In genomic region chr12:69474916-69475661, GRCm38 (mm10) we compare ENCODE assay signal across 8 mouse cellular contexts.
DNase-seq lines count a peak whose midpoint lies in the region; ATAC-seq and TF ChIP-seq lines count a peak whose summit lies in the region.

No protein-coding gene starts in this region.

- peaks cover 21% of the 10 kb centered on the region; the same call in 1 of the 2 replicates for H3K4me1 ChIP-seq in kidney, postnatal 0 days (replicated peaks; ENCODE audit: insufficient read depth, low read length)
- H3K4me1 ChIP-seq in forebrain, embryonic 11.5 days (replicated peaks; ENCODE audit: control insufficient read depth, insufficient read depth, low read length): peaks cover 3% of the 10 kb centered on the region; the same call in 1 of the 2 replicates

- no peak overlapping the region for H3K9ac ChIP-seq in kidney, postnatal 0 days (ENCODE audit: low read depth, low read length)
- H3K9ac ChIP-seq in forebrain, embryonic 11.5 days (ENCODE audit: low read length): no peak overlapping the region; the same call in 1 of the 2 replicates

- WGBS in kidney, postnatal 0 days: 52% methylated on average over 17 of the region's 17 CpGs
- 61% methylated on average over 17 of the region's 17 CpGs for WGBS in forebrain, embryonic 11.5 days

- no peaks in the 10 kb centered on the region for H3K27me3 ChIP-seq in kidney, postnatal 0 days (ENCODE audit: insufficient read depth, low read length)
- no peaks in the 10 kb centered on the region for H3K27me3 ChIP-seq in forebrain, embryonic 11.5 days (ENCODE audit: control insufficient read depth, insufficient read depth, low read length)

- no peaks in the 10 kb centered on the region for H3K9me3 ChIP-seq in kidney, postnatal 0 days (replicated peaks; ENCODE audit: low read length)
- H3K9me3 ChIP-seq in forebrain, embryonic 11.5 days (ENCODE audit: control insufficient read depth, low read length): no peaks in the 10 kb centered on the region; the same call in 1 of the 2 replicates

- no peak for TF ChIP-seq CTCF in kidney, postnatal 0 days (IDR thresholded peaks at IDR 0.05; ENCODE audit: low read depth)

- H3K27ac ChIP-seq in kidney, postnatal 0 days: no peak overlapping the region; the same call in 1 of the 2 replicates
- no peak overlapping the region for H3K27ac ChIP-seq in forebrain, embryonic 11.5 days (ENCODE audit: low read depth, low read length)

- ATAC-seq in kidney, postnatal 0 days (replicated peaks; ENCODE audit: low FRiP score, low read depth): peak; percentile 40; the same call in 1 of the 2 replicates
- peak; percentile 28; the same call in 1 of the 2 replicates for ATAC-seq in forebrain, embryonic 11.5 days (replicated peaks; ENCODE audit: low FRiP score)
- ATAC-seq in inflammation-experienced regulatory T-cells, adult 6 months: peak; percentile 95

- no peaks in the 10 kb centered on the region for H3K36me3 ChIP-seq in kidney, postnatal 0 days (ENCODE audit: insufficient read depth, low read length)
- no peaks in the 10 kb centered on the region for H3K36me3 ChIP-seq in forebrain, embryonic 11.5 days (ENCODE audit: control insufficient read depth, insufficient read depth, low read length)

- no peak overlapping the region for H3K4me2 ChIP-seq in kidney, postnatal 0 days (ENCODE audit: low read length)
- H3K4me2 ChIP-seq in forebrain, embryonic 11.5 days (ENCODE audit: low read depth, low read length, severe bottlenecking): no peak overlapping the region

- no peak for DNase-seq in kidney, postnatal 0 days (ENCODE audit: low spot score)
- no peak for DNase-seq in kidney, postnatal 36 days
- DNase-seq in adipocyte (ENCODE audit: low spot score): peak; percentile 21
- DNase-seq in forebrain, embryonic 11.5 days (ENCODE audit: low spot score): no peak
- DNase-seq in naive thymus-derived CD4-positive, alpha-beta T cell, adult 2 months (ENCODE audit: low read depth): peak; percentile 91
- DNase-seq in layer of hippocampus, adult 18-20 months (ENCODE audit: low spot score in 2 of 2): no peak
- DNase-seq in yolk sac, embryonic 10.5 days (ENCODE audit: low spot score): no peak

- H3K4me3 ChIP-seq in kidney, postnatal 0 days (replicated peaks; ENCODE audit: low read depth, low read length): no peak overlapping the region
- no peak overlapping the region for H3K4me3 ChIP-seq in forebrain, embryonic 11.5 days (ENCODE audit: low read depth, low read length)

Comparison
In these comparisons a context has a peak if more than half of its experiments do, and no peak if none do; other contexts are left out.
1. ATAC-seq: peak in every context shown above with its lines; median percentile 95 in inflammation-experienced regulatory T-cells, adult 6 months; 40 in kidney, postnatal 0 days; 28 in forebrain, embryonic 11.5 days.
2. DNase-seq: peak in adipocyte (single experiment) and naive thymus-derived CD4-positive, alpha-beta T cell, adult 2 months (single experiment); none in kidney, postnatal 0 days (single experiment), kidney, postnatal 36 days (0 of 2), forebrain, embryonic 11.5 days (single experiment), layer of hippocampus, adult 18-20 months (0 of 2) and yolk sac, embryonic 10.5 days (single experiment).